ENCODE assay signal across 9 mouse cellular contexts in genomic region chr2:13938118-13938517, GRCm38 (mm10).
DNase-seq lines count a peak whose midpoint lies in the region; ATAC-seq and TF ChIP-seq lines count a peak whose summit lies in the region.
"Had no signal": no experiment of that assay in that cellular context is flagged by ENCODE, and none has a peak within 500 bp of the region (broad histone marks: within the 10 kb centered on the region; RNA-seq: fewer than 3 reads in every experiment).

No protein-coding gene starts in this region.

- H3K9me3 ChIP-seq in midbrain, postnatal 0 days (ENCODE audit: low read length): no peaks in the 10 kb centered on the region
- no peaks in the 10 kb centered on the region for H3K9me3 ChIP-seq in midbrain, embryonic 15.5 days
- no peaks in the 10 kb centered on the region for H3K9me3 ChIP-seq in forebrain, embryonic 10.5 days
- H3K9me3 ChIP-seq: limb, embryonic 12.5 days had no signal

- no peak overlapping the region for H3K4me2 ChIP-seq in midbrain, postnatal 0 days (ENCODE audit: low read depth, low read length, poor library complexity, severe bottlenecking)
- H3K4me2 ChIP-seq in midbrain, embryonic 15.5 days: no peak overlapping the region
- H3K4me2 ChIP-seq: limb, embryonic 12.5 days had no signal

- WGBS in midbrain, postnatal 0 days: 59% methylated on average over 2 of the region's 2 CpGs
- WGBS in midbrain, embryonic 15.5 days: 60% methylated on average over 2 of the region's 2 CpGs
- WGBS in forebrain, embryonic 10.5 days: 49% methylated on average over 2 of the region's 2 CpGs

- no peak overlapping the region for H3K9ac ChIP-seq in midbrain, postnatal 0 days (replicated peaks; ENCODE audit: low read length, poor library complexity, severe bottlenecking)
- H3K9ac ChIP-seq in midbrain, embryonic 15.5 days: no peak overlapping the region
- H3K9ac ChIP-seq: limb, embryonic 12.5 days had no signal

- intact Hi-C loops in heart, postnatal 10 days (cut with DNase I): loop anchor here (5.0 to 10.0 kb wide), 2 partner anchors 263 to 666 kb away; partner anchors contain the start of gene Rsu1
- intact Hi-C loops in heart, postnatal 25 days (cut with DNase I): loop anchor here (10.0 kb wide), 1 partner anchor 653 kb away; no protein-coding TSS in a partner anchor

- TF ChIP-seq CTCF in midbrain, postnatal 0 days (IDR thresholded peaks at IDR 0.05): peak; percentile 62

- H3K27ac ChIP-seq in midbrain, postnatal 0 days (ENCODE audit: low read depth, low read length): no peak overlapping the region
- H3K27ac ChIP-seq in midbrain, embryonic 15.5 days: no peak overlapping the region
- no peak overlapping the region for H3K27ac ChIP-seq in forebrain, embryonic 10.5 days
- H3K27ac ChIP-seq: limb, embryonic 12.5 days had no signal

- no peaks in the 10 kb centered on the region for H3K36me3 ChIP-seq in midbrain, postnatal 0 days (ENCODE audit: insufficient read depth, low read length)
- H3K36me3 ChIP-seq in midbrain, embryonic 15.5 days (replicated peaks): no peaks in the 10 kb centered on the region
- H3K36me3 ChIP-seq in forebrain, embryonic 10.5 days (replicated peaks): no peaks in the 10 kb centered on the region
- H3K36me3 ChIP-seq: limb, embryonic 12.5 days had no signal

- H3K4me1 ChIP-seq in midbrain, postnatal 0 days (ENCODE audit: insufficient read depth, low read length): no peaks in the 10 kb centered on the region; the same call in 1 of the 2 replicates
- no peaks in the 10 kb centered on the region for H3K4me1 ChIP-seq in midbrain, embryonic 15.5 days
- H3K4me1 ChIP-seq in forebrain, embryonic 10.5 days: peaks cover 10% of the 10 kb centered on the region; the same call in 1 of the 2 replicates
- H3K4me1 ChIP-seq: limb, embryonic 12.5 days had no signal

- peak; percentile 8 to 25 for DNase-seq in heart, postnatal 10 days
- no peak for DNase-seq in heart, postnatal 25 days (ENCODE audit: low spot score)
- DNase-seq in midbrain, postnatal 0 days (ENCODE audit: low spot score): peak; percentile 27
- DNase-seq in thymus, postnatal 0 days (ENCODE audit: low spot score): peak; percentile 18
- DNase-seq in forebrain, embryonic 10.5 days (ENCODE audit: extremely low spot score, low spot score): no peak
- no peak for DNase-seq in yolk sac, embryonic 10.5 days (ENCODE audit: low spot score)

- no peak overlapping the region for H3K4me3 ChIP-seq in midbrain, postnatal 0 days (ENCODE audit: low read depth, low read length)
- no peak overlapping the region for H3K4me3 ChIP-seq in midbrain, embryonic 15.5 days
- H3K4me3 ChIP-seq in forebrain, embryonic 10.5 days: no peak overlapping the region
- H3K4me3 ChIP-seq: limb, embryonic 12.5 days had no signal

- no peaks in the 10 kb centered on the region for H3K27me3 ChIP-seq in midbrain, postnatal 0 days (ENCODE audit: insufficient read depth, low read length)
- no peaks in the 10 kb centered on the region for H3K27me3 ChIP-seq in midbrain, embryonic 15.5 days (replicated peaks)
- no peaks in the 10 kb centered on the region for H3K27me3 ChIP-seq in forebrain, embryonic 10.5 days (ENCODE audit: poor library complexity, severe bottlenecking)
- H3K27me3 ChIP-seq: limb, embryonic 12.5 days had no signal

- ATAC-seq in midbrain, postnatal 0 days (ENCODE audit: low FRiP score): no peak
- ATAC-seq in midbrain, embryonic 15.5 days (replicated peaks): no peak
- ATAC-seq in common myeloid progenitor, adult 5-6 weeks (replicated peaks; ENCODE audit: low read depth, poor library complexity, severe bottlenecking): peak; percentile 65; the same call in 1 of the 2 replicates

Comparison
In these comparisons a context has a peak if more than half of its experiments do, and no peak if none do; other contexts are left out.
1. DNase-seq: peak in heart, postnatal 10 days (2 of 2), midbrain, postnatal 0 days (single experiment) and thymus, postnatal 0 days (single experiment); none in heart, postnatal 25 days (single experiment), forebrain, embryonic 10.5 days (single experiment) and yolk sac, embryonic 10.5 days (single experiment).